Mouse (Mus musculus): Measurements from ENCODE around the gene Tmeff1. TPM values are rescaled to one million over a fixed set of nuclear protein-coding genes. Genes with fewer than 3 reads are reported as not detected.
A peak's percentile ranks its signal among the peaks of the same experiment; 100 is the strongest.

Gene Tmeff1
- total RNA-seq (2021) = under 1 TPM; 0.38 to 0.98 TPM
- long read RNA-seq, experiment 1, partial matches to known transcripts = 0 of 3 reads
- long read RNA-seq, experiment 1, other reads (novel, unspliced or antisense) = 2 of 3 reads
- long read RNA-seq, experiment 2, partial matches to known transcripts = 1 of 4 reads
- long read RNA-seq, experiment 2, other reads (novel, unspliced or antisense) = 1 of 4 reads

DNA sequence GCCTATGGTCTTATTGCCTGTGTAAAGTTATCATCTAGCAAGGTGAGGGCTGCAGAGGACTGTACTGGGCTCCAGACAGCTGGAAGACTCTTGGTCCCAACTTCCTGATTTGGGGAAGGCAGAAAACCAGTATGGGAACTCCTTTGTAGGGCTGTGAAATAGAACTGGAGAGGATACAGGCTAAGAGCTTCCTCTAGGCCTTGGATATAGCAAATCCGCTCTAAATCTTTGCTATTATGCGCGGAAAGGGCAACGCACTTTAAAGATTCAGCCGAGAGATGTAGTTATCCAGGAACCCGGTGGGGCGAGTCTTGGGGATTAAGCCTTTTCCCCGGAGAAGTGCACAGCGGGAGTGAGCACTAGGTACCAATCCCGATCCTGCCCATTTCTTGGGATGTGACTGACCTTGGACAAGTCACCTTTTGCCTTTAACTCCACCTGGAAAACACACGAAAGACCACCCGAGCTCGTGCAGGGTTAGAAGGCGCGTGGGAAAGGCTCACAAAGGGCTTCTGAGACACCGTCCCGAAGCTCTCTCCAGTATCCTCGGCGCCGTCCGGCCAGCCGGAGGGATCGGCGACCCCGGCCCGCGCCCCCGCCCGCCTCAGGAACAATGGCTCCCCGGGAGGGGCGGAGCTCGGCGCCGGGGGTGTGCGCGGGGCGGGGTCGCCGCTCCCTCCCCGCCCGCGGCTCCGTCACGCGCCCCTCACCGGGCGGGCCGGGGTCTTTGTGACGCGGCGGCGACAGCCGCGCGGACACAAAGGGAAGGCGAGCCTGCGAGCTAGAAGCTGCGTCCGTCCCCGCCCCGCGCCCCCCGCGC, at the start of gene Tmeff1:
Gene Tmeff1 (plus strand): TSS at position 754 of the 820 bp plus-strand sequence.
- H3K4me3 ChIP-seq = peak within 1 kb of the TSS; percentile 77
- intact Hi-C loops (cut with DNase I) = loop anchor here (5.0 kb wide), 1 partner anchor 93 kb away; no protein-coding TSS in a partner anchor
- no peak within 1 kb of the TSS for H3K27ac ChIP-seq
- peak; percentile 24 for DNase-seq
- no peak for TF ChIP-seq CTCF (IDR thresholded peaks at IDR 0.05)

DNA sequence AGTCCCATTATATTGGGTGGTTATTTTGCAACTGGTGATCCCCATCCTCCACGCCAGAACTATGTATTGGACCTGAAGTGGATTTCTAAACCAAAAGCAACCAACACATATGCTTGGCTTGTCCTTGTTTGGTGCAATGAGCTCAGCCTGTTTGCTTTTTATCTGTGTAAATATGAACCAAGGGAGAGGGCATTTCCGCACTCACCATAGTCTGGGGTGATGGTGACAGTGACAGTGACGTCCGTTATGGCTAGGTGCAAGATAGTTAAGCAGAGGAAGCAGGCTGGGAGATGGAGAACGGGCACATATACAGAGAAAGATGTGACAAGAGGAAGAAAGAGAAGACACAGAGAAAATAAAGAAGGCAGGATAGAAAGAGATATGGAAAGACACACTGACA, 48.7 kb upstream of the Tmeff1 start:
- intact Hi-C loops (cut with DNase I) = no loop called here

DNA sequence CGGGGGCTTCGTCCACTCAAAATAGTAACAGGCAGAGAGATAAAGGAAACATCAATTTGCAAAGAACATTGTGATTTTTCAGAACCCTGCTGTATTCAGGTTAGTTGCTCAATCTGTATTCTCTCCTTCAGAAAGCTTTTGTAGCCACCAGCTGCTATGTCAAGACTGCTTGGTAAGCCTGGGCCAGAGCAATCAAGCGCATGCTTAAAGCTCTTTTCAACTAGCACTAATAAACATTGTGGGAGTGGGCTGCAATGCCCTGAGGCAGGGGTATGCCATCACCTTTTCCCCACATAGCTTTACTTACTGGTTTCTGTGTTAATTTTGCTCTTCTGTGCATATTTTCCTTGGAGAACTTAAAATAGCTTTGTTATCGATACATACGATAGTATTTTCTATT, 48.0 kb upstream of the Tmeff1 start:
- no peak overlapping the region for H3K27ac ChIP-seq
- H3K4me3 ChIP-seq = no peak overlapping the region
- no peak for DNase-seq
- intact Hi-C loops (cut with DNase I) = no loop called here
- TF ChIP-seq CTCF (IDR thresholded peaks at IDR 0.05) = no peak

More for the DNA sequence above, 48.7 kb upstream of the Tmeff1 start:
- no peak for TF ChIP-seq CTCF (IDR thresholded peaks at IDR 0.05)
- no peak overlapping the region for H3K27ac ChIP-seq
- DNase-seq = no peak
- H3K4me3 ChIP-seq = no peak overlapping the region

DNA sequence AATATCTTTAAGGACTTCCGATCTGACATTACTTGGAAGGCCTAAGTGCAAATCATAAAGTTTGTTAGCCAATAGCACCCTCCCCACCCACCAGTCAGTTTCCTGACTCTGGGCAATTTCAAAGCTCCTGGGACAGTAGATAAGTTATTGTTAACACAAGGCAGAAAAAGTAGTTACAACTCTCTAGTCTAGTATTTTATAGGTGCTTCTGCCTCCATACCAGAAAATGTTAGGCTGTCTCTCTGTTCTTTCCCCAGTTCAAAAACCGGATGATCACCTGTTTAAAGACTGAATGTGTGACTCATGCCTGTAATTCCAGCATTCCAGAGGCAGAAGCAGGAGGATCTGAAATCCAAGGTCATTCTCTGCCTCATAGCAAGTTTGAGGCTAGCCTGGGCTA, 46.4 kb upstream of the Tmeff1 start:
- Histone ChIP-seq H3K27ac (no peak overlapping the region), H3K4me3 (no peak overlapping the region)
- no peak for DNase-seq
- intact Hi-C loops (cut with DNase I) = no loop called here
- TF ChIP-seq CTCF (IDR thresholded peaks at IDR 0.05) = no peak

DNA sequence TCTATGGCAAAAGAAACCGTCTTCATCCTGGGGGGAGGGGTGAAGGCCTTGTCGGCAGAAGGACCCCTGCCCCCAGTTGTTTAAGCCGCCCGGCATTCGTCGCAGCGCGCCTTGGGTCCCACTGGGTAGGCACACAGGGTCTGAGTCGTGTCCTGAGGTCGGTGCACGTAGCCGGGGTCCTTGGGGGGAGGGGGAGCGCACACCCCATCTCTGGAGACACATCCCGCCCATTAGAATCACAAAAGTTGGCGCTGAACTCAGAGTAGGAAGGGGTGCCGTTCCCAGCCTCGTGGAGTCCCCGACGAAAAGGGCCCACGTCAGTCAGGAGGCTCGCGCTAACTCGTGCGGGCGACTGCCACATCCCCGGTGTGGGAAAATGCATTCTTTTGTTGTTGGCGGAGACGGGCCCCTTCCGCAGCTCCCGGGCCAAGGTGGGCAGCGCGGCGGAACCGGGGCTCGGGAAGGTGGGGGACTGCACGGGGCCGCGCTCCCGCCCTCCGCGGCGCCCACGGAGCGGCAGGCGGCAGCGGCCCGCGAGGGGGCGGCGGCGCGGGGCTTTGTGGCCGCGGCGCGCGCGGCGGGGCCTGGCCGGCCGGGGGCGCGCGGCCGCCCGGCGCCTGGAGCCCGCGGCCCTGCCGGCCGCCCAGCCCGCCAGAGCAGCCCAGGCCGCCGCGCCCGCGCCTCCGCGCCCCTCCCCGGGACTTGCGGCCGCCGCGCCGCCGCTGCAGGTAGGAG, 45.0 kb upstream of the Tmeff1 start, which contains the start of gene Msantd3:
Gene Msantd3 (plus strand): TSS at position 95 of the 735 bp plus-strand sequence.
- intact Hi-C loops (cut with DNase I) = loop anchor here (5.0 to 10.0 kb wide), 2 partner anchors 142 to 495 kb away; partner anchors contain the start of gene Nr4a3
- no peak for TF ChIP-seq CTCF (IDR thresholded peaks at IDR 0.05)
- Histone ChIP-seq H3K27ac (peak within 1 kb of the TSS; percentile 86), H3K4me3 (peak within 1 kb of the TSS; percentile 92)
- DNase-seq = peak; percentile 26

DNA sequence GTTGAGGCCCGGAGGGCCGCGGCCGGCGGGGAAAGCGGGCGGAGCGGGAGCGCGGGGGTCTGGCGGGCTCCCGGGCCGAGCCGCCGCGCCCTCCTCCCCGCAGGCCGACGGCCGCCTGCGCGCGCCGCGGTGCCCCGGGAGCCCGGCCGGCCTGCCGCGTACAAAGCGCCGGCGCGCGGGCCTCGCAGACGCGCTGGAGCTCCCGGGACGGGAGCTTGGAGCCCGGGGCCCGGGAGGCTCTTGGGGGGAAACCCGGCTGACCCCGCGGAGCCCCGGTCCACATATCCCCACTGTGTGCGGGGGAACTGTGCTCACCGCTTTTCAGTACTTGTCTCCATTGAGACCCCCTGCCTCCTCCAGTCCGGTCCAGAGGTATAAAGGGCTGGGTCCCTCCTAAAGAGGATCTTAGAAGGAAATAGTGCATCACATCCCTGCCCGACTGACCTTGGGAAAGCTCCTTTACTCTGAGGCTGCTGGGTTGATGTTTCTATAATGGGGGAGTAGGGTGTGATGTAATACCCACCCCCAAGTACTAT, 44.3 kb upstream of the Tmeff1 start:
- TF ChIP-seq CTCF (IDR thresholded peaks at IDR 0.05) = no peak
- peak overlapping the region; percentile 86 for H3K27ac ChIP-seq
- intact Hi-C loops (cut with DNase I) = loop anchor here (5.0 to 10.0 kb wide), 2 partner anchors 142 to 496 kb away; partner anchors contain the start of gene Nr4a3
- peak; percentile 69 for DNase-seq
- peak overlapping the region; percentile 92 for H3K4me3 ChIP-seq

DNA sequence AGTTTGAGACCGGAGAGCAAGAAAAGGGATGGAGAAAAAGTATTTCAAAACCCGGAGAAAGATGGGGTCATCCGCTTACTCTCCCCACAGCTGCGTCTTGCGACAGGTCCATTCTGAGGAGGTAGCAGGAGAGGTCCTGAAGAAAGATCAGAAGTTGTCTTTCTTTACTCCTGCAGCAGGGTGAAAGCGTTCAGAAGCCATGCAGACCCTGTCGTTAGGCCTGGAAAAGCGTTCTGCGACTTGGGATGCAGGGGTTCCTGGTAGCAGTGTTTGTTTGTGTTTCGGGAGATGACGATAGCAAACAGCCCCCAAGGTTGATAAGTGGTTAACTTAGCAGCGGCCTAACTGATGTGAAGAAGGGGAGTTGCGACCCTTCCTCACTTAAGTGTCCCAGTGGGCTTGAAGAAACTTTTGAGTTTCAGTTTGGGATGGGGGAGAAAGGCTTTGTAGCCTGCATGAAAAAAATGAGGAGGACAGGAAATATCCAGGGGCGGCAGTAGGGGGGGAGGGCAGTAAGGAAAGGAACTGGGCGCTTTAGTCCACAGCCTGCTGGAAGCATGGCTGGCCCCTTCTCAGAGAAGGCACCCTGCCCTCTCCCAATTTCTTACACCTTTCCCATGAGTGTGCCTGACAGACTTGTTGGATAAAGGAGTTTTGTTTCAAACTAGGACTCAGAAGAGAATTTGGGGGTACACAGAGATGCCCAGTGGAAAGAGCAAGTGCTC, 43.3 kb upstream of the Tmeff1 start:
- no peak for TF ChIP-seq CTCF (IDR thresholded peaks at IDR 0.05)
- peak overlapping the region; percentile 92 for H3K4me3 ChIP-seq
- intact Hi-C loops (cut with DNase I) = loop anchor here (5.0 to 10.0 kb wide), 2 partner anchors 141 to 497 kb away; partner anchors contain the start of gene Nr4a3
- no peak for DNase-seq
- H3K27ac ChIP-seq = peak overlapping the region; percentile 86; the same call in 1 of the 2 replicates

DNA sequence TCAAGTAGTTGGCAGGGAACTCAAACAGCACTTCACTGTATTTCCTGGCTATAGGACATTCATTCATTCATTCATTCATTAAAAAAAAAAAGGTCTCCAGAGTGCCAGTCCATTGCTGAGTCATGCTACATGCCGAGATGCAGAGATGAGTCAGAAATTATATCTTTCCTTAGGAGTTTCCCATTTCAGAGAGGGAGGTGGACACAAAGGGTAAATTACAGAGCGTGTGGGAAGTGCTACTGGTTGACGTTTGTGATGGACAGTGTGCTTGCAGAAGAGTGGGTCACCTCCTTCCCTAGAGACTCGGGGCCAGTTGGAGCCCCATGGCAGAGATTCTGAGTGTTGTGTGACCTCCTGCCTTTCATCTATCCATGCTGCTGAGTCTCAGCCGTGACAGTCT, 42.6 kb upstream of the Tmeff1 start:
- H3K27ac ChIP-seq = no peak overlapping the region
- intact Hi-C loops (cut with DNase I) = loop anchor here (5.0 to 10.0 kb wide), 2 partner anchors 140 to 498 kb away; partner anchors contain the start of gene Nr4a3
- TF ChIP-seq CTCF (IDR thresholded peaks at IDR 0.05) = no peak
- H3K4me3 ChIP-seq = no peak overlapping the region
- DNase-seq = peak; percentile 44

DNA sequence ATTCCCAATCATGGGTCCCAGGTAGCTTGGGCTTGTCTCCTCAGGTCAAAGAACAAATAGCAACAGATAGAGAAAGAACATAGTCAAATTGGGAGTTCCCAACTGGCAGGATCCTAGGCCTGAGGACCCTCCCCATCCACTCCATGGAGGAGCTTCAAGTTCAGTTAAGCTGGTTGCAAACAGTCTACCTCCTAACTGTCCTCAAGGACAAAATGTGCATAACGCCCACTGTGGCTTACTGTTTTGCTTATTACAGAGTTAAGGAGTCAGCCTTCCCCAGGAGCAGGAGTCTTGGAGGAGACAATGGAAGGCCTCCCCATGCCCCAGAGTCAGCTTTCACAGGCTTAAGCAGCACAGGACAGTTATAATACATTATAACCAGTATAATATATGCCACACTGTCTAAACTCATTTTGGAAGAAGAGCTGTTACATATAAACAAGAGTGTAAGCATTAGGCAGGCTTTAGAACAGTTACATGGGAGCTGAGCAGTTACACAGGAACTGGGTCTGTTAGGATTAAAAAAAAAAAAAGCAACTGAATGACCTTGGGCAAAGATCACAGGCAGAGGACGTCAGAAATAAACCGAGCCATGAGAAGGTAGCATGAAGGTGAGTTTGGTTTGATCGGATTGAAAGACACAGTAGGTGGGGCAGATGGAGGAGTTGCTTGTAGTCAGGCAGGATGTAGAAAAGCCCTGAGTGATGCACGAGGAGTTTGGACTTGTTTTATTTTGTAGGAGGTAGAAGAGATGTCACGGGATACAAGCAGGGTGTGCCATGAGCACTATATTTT, 41.7 kb upstream of the Tmeff1 start:
- intact Hi-C loops (cut with DNase I) = loop anchor here (5.0 to 10.0 kb wide), 2 partner anchors 139 to 498 kb away; partner anchors contain the start of gene Nr4a3
- no peak overlapping the region for H3K27ac ChIP-seq
- no peak for TF ChIP-seq CTCF (IDR thresholded peaks at IDR 0.05)
- no peak overlapping the region for H3K4me3 ChIP-seq
- DNase-seq = no peak

DNA sequence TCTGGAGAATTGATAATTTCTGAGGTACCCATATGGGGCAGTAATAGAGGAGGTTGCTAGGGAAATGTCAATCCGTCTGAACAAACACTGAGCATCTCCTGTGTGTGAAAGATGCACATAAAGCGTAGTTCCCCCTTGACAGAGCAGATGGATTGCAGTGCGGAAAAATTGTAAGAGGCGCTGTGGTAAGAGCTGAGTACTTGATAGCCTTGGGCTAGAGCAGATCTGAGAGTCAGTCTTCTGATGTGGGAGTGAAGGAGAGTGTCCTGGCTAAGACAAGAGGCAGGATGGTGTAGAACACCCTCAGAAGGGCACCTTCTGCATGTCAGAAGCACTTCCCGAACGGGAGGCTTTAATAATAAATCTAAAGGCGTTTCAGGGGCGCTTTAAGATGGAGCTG, 40.8 kb upstream of the Tmeff1 start:
- DNase-seq = no peak
- intact Hi-C loops (cut with DNase I) = loop anchor here (5.0 to 10.0 kb wide), 2 partner anchors 138 to 499 kb away; partner anchors contain the start of gene Nr4a3
- no peak overlapping the region for H3K27ac ChIP-seq
- no peak for TF ChIP-seq CTCF (IDR thresholded peaks at IDR 0.05)
- no peak overlapping the region for H3K4me3 ChIP-seq

DNA sequence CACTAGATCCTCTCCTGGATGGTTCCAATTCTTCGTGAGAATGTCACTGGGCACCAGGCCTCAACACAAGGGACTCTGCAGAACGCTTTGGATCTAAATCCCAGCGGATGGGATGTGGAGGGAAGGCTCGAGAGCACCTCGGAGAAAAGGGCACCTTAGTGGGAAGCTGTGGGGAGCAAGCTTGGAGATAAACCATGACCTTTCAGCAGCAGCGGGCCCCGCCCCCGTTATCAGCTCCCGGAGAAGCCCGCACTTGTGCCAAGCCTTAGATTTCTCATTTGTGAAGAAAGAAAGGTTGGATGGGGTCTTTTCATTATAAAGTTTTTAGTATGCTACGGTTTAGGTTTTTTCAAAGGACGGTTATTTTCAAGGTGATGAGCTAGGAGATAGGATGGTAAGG, 39.0 kb upstream of the Tmeff1 start:
- H3K27ac ChIP-seq = peak overlapping the region; percentile 46; the same call in 1 of the 2 replicates
- intact Hi-C loops (cut with DNase I) = loop anchor here (5.0 to 10.0 kb wide), 2 partner anchors 74 to 501 kb away; partner anchors contain the start of genes Nr4a3 and Tex10

More for the DNA sequence above, 39.0 kb upstream of the Tmeff1 start:
- TF ChIP-seq CTCF (IDR thresholded peaks at IDR 0.05) = no peak
- DNase-seq = no peak
- H3K4me3 ChIP-seq = no peak overlapping the region
